Mouse (Mus musculus): ENCODE data around the gene Ndufs6. TPM values are rescaled to one million over a fixed set of nuclear protein-coding genes. Genes with fewer than 3 reads are reported as not detected.

Gene Ndufs6
- total RNA-seq, 2 experiments from 2014 or later: 164 to 169 TPM

DNA sequence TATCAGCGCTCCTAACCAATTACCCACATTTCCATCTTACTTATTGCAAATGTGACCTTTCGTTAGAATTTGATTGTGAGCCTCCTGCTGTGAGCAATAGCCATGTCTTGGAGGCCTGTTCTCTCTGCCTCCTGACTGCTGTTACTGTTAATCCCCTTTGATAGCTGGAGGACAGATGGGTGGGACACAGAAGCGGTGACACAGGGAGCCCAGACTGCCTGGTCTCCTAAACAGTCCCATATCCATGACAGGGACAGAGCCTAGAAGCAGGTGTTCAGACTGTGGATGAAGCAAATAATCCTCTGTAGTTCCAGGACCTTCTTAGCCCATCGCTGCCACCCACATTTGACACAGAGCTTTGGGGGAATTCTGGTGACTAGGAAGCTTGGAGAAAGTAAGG is 21.9 kb downstream of the Ndufs6 start:
- no peak for DNase-seq (ENCODE audit: low spot score in 2 of 2)

DNA sequence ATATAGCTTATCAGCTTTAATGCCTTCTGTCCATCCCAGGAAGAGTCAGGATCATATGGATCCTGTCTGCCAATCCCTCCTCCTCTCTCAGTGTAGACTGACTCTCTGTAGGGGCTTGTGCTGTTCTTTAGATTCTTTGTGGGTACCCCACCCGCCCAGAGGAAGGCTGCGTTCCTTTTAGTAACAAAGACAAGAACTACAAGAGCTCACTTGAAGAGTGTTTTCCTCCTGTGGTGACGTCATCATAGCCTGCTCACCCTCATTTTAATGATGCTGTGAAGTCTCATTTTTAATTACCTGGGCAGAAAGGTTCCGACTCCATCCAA is 22.3 kb downstream of the Ndufs6 start:
- no peak for DNase-seq (ENCODE audit: low spot score in 2 of 2)

DNA sequence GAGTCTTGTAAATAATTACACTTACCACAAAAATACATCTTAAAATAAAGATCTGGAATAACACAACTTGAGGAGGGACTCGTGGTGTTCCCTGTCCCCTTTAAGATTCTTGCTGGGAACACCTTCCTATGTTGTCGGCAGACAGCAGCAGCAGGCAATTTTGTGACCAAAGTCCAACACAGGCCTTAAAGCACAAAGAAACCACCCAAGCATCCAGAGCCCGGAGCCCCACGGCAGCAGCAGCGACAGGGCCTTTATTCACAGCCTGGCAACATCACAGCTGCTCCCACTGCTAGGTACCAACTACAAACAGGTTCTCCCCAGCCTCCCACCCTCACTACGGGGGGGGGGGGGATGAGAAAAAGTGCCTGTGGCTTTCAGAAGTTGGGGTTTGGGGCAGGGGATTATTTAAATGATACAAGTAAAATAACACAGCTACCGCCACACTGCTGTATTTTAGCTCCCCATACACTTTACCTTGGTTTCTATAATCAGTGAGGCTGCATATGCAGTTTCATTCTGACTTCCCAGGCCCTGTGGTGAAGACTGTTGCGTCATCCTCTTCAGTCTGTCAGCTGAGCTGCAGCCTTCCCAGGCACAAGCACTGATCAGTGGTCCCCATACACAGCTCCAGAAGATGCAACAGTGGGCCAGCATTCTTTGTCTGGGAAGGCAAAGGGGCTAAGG is 22.8 kb downstream of the Ndufs6 start:
- no peak for DNase-seq (ENCODE audit: low spot score in 2 of 2)

DNA sequence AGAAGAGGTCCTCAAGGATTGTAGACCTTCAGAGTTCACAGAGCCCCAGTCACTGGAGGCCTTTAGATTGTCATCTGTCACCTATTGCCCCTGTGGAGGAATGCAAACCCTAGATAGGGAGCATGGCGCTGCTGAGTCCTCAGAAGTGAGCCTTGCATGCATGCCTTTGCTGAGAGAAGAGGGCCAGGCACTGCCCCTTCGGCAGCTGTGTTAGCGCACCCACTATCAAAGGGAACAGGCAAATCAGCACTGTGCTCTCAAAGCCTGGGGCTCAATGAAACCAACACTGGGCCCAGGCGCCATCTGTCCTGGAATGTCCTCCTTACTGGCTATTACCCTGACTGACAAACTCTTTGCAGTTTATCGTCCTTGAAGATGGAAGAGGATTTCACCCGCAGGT is 23.6 kb downstream of the Ndufs6 start:
- DNase-seq (ENCODE audit: low spot score in 2 of 2): no peak

DNA sequence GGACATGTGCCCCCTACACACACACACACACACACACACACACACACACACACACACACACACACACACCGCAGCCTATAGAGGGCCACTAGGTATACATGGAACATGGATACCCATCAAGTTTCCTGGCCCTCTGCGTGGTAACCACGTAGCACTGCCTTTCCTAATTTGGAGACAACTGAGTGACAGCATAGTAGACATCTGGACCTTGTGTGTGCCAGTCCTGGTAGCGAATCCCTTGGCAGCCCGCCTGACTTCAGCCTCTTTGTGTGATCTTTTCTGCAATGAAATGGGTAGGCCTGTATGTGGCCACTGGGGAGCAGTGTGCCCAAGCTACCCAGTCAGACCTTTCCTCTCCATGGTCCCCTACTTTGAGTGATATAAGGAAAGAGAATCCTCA is 29.0 kb downstream of the Ndufs6 start:
- no peak for DNase-seq (ENCODE audit: low spot score in 2 of 2)

DNA sequence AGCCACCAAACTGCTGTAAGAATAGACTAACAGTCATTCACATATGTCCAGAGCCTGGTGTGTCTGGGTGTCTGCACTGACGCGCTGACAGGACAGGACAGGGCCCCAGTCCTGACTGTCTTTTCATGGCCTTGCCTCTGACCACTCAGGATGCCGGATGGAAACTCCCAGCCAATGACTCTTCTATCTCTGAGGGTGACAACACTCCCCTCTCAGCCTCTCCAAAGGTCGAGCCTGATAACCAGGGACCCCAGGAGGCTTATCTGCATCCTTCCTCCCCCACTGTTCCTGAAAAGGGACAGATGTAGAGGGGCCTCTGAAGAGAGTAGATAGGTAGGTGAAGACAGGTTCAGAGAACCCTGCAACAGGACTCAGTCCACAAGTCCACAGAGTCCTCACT is 29.6 kb downstream of the Ndufs6 start:
- DNase-seq (ENCODE audit: low spot score in 2 of 2): no peak

DNA sequence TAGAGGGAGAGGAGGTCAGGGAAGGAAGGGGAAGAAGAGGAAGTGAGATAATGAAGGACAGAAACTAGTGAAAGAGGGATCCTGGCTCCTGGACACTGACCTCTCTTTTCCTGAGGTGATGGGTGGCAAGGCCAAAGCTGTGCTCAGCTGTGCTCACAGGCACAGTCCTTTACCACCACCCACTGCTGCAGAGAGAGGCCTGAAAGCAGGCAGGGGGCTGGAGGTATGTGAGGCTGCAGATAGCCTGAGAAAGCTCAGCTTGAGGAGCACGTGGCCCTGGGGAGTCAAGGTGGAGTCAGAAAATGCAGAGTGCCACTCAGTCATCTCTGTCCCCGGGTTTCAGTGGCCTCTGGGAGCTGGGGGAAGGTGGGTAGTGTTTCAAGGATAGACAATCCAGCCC is 37.2 kb downstream of the Ndufs6 start:
- no peak for DNase-seq (ENCODE audit: low spot score in 2 of 2)

DNA sequence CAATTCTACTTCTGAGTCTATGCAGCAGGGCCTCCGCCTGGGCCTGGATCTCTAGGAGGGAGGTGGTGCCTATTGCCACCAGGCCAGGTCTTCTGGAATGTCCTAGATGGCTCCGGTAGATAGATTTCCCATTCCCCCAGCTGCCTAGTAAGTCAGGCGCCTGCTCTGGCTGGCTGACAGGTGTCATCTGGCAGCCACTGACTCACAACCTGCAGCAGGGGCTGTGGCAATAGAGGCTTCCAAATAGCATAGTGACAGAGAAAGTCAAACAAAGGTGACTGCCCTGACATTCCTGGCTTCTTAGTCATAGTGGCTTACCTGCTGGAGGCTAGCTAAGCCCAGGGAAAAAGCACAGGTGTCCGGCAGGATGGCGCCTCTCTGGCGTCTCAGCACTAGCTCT is 38.1 kb downstream of the Ndufs6 start:
- DNase-seq (ENCODE audit: low spot score in 2 of 2): no peak

DNA sequence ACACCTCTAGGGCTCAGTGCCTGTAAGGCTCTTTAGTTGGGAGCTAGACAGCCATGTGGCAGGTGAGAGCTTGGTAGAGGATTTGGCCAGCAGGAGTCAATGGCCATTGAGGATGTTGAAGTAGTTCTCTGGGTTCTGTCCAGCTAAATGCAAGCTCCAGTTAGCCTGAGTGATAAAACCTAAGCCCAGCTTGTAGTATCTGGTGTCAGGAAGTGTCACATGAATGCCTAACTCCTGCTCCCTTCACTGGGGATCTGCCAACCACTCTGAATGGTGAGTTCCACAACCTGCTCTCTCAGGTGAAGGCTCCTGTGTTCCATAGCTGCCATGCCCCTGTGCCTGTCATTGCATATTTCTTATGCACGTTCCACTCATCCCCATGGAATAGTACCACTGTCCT is 44.8 kb downstream of the Ndufs6 start:
- DNase-seq (ENCODE audit: low spot score in 2 of 2): no peak

DNA sequence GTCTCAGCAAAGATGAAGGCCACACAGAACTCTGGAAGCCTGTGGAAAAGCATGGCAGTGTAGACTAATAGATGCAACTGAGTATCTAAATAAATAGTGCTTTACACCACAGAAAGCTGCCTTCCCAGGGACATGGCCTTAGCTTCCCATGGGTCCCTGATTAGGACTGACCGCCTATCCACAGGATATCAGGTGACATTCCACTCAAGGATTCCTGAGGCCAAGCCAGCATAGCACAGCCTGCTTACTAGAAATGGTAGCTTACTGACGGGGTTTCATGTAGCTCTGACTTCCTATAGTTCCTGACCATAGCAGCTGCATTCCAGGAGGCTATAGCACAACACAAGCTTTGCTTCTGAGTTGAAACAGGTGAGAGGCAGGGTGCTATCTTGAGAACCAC is 45.9 kb downstream of the Ndufs6 start:
- no peak for DNase-seq (ENCODE audit: low spot score in 2 of 2)

DNA sequence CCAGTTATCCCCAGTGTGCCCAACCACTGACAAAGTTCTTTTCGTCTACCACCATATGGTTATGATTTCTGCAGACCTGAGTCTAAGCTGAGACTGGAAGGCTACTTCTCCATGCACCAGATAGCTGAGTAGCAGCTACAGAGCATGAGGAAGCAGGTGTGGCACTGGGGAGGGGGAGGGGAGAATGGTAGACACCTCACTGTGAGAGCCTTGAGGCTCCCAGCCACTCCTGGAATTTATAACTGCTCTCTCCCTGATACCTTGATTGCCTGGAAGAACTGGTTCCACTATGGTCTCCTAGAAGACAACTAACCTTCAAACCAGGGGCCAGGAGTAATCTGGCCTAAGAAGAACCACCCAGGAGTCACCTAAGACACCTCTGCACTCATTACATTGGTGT is 49.1 kb downstream of the Ndufs6 start:
- DNase-seq (ENCODE audit: low spot score in 2 of 2): no peak

DNA sequence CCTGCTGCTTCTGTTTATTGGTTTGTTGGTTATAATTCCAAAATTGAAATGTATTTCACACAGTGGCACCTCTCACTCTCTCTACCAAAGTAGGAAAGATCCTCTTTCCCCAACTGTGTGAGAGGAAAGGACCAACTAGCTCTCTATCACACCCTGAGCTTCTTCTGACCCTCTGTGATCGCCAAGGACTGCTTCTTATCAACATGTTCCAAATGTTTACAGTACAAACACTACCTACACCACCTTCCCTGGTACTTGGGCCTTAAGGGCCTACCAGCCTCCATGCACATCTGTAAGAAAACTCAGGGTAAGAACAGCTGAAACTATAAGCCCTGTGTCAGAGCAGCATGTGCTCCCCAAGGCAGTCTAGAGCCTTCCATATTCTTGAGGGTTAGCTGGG is 50.5 kb downstream of the Ndufs6 start:
- DNase-seq (ENCODE audit: low spot score in 2 of 2): no peak

DNA sequence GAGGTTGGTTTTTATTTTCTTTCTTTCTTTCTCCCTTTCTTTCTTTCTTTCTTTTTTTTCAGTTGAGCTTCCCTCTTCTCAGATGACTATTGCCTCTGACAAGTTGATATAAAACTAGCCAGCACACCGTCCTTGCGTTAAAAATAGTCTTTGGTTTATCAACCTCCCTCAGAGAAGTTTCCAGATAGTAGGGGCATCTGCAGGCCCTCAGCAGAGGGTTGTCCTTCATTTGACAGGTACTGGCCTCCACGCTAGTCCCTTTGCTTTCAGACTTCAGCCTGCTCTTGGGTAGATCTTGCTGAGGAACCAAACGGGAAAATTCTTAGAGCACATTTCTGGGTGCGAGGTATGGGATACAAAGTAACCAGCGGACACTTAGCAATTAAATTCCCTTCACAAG is 51.0 kb downstream of the Ndufs6 start:
- DNase-seq (ENCODE audit: low spot score in 2 of 2): no peak

DNA sequence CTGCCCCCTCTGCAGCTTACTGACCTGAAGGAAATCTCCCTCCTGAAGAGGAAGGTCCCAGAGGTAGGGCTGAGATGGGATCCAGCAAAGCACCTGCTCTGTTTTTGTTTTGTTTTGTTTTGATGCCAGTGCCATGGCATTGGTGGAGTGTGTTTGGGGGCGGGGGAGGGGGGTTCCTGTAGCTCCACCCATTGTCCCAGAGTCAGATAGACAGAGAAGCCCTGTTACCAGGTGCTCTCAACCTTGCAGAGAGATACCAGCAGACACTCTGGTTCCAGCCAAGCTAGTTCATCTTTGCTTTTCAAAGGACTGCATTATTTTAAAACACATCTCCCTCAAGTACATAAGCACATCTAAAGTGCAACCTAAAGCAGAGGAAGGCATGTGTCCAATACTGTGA is 54.8 kb downstream of the Ndufs6 start:
- DNase-seq (ENCODE audit: low spot score in 2 of 2): no peak

DNA sequence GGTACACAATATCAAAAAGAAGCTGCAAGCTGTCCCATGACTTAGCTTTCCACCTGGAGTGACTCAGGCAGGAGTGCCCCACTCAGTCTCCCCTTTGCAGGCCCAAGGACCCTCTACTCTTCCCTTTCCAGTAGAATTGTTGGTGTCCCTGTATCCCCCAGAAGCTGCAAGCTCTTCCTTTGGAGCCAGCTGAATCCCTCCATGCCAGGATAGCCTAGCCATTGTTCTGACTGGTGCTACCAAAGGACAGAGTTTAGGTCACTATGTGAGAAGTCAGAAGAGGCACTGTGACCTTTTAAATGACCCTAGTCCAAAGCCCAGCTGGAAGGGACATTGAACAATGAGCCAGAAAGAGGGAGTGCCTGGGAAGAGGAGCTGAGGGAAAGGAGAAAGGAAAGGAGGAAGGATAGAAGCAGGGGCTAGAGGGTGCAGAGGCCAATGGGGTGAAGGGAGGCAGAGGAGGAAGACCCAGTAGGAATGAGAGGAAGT is 55.5 kb downstream of the Ndufs6 start:
- DNase-seq (ENCODE audit: low spot score in 2 of 2): no peak

DNA sequence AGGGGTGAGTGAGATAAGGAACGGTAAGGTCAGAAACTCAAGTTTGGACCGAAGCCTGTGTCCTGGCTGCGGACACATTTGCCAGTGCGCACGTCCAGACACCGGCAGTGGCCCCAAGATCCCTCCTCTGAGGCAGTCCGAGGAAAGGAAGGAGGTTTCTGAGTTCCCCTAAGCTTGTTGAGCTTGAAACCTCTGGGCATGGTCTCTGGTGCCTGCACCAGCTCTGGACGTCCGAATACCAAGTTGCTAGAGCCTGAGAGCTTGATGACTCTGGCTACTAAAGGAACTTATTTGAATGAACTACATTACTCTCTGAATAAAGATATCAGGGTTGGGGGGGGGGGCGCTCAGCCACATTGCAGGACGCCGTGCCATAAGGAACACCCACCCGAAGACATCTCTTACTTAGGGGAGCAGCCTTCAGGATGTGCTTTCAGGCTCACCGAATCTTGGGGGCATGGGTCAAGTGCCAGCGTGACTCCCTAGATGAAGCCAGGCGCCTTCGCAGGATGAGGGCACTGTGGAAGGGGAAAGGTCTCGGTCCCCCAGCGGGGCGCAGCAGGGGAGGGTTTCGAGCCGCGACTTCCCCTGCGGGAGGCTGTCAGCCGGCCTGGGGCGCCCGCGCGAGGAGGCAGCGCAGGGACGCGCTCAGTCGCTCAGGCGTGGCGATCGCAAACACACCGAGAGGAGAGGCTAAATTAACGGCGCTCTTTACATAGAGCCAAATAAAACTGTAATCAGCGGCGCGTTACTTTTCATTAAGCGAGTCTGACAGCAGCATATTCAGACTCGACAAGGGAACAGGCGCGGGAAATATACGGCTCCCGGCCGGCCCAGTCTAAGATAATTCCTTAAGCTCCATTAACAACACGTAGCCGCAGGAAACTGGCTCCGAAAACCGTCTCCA is 56.8 kb downstream of the Ndufs6 start:
- no peak for DNase-seq (ENCODE audit: low spot score in 2 of 2)

DNA sequence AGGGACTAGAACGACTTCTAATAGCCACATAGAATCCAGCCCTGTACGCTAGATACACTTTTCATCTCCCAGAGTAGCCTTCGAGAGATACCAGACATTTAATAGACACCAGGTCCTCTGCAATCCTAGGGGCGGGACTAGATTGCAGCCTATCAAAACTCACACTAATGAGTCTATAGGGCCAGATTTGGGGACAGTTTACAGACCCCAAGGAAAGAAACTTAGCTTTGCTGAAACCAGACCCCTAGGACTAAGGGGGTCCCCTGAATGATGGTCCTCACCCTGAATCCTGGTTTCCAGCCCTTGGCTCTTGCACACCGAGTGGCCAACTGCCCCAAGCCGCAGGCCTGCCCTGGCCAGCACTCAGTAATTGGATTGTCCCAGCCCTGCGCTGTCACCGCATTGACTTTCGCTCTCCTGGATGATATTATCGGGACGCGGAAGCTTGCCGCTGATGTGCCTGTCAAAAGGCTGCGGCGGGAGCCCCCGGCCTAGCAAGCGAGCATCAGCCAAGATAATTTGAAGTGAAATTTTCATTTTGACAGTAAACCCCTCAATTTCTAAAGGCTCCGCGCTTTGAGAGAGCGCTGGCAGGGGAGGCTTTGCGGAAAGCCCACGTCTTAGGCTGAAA is 57.8 kb downstream of the Ndufs6 start:
- no peak for DNase-seq (ENCODE audit: low spot score in 2 of 2)

DNA sequence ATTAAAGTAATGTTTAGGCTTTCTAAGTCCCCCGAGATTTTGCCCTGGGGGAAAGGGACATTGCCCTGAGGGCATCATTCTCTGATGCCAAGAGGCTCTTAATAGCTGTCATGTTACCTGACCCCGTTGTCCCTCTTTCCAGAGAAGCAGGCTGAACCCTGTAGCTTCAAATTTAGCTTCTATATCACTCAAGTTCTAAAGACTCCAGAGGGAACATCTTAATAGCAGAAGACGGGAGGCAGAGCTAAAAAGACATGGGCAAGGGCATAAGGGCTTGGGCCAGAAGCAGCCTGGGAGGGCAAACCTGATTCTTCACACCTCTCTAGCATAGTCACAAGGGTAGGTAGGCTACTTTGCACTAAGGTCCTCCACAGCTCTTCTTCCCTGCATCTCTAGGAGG is 58.5 kb downstream of the Ndufs6 start:
- no peak for DNase-seq (ENCODE audit: low spot score in 2 of 2)

All from layer of hippocampus, adult 18-20 months (tissue).